Mouse (Mus musculus) kidney, adult 2 months (tissue): ENCODE results near the gene Hsd3b6. TPM values are rescaled to one million over a fixed set of nuclear protein-coding genes. Genes with fewer than 3 reads are reported as not detected.

Experiments used
- DNase-seq: peaks from one replicate; pipeline ENCODE4 v3.0.0; 2021
- H3K27ac ChIP-seq: fragments of 200-500 bp; 2 replicates; pipeline ENCODE4 v1.5.1; 2012; ENCODE audit warnings: low read depth, low read length, control low read depth, inconsistent platforms; ENCODE audit not compliant: insufficient read depth
- H3K27me3 ChIP-seq: fragments of 200-500 bp; replicated peaks from 2 replicates; pipeline ENCODE4 v1.6.1; 2012; ENCODE audit warnings: mild to moderate bottlenecking, moderate library complexity, low read length, inconsistent platforms; ENCODE audit not compliant: control insufficient read depth, insufficient read depth
- H3K36me3 ChIP-seq: fragments of 200-500 bp; 2 replicates; pipeline ENCODE4 v1.6.1; 2012; ENCODE audit warnings: mild to moderate bottlenecking, moderate library complexity, low read length, inconsistent platforms; ENCODE audit not compliant: control insufficient read depth, insufficient read depth
- H3K4me1 ChIP-seq: fragments of 200-500 bp; 2 replicates; pipeline ENCODE4 v1.6.1; 2011; ENCODE audit warnings: low read length; ENCODE audit not compliant: control insufficient read depth, insufficient read depth
- H3K4me3 ChIP-seq: fragments of 200-500 bp; 2 replicates; pipeline ENCODE4 v1.5.1; 2011; ENCODE audit warnings: mild to moderate bottlenecking, low read depth, low read length, control low read depth; ENCODE audit not compliant: insufficient read depth
- CTCF ChIP-seq: fragments of 200-500 bp; conservative IDR thresholded peaks from 2 replicates; pipeline ENCODE4 v1.5.1; 2011; ENCODE audit warnings: low read depth, mild to moderate bottlenecking, control low read depth, low read length, moderate library complexity, mixed read lengths; ENCODE audit not compliant: insufficient read depth, insufficient read length
- POLR2A ChIP-seq: fragments of 200-500 bp; IDR thresholded peaks from one replicate; pipeline ENCODE4 v1.6.1; 2011; ENCODE audit warnings: low read depth, low read length, control low read depth
- WGBS: fragments of 180-500 bp; shearing (Covaris S2); methylation state at CpG from one replicate; pipeline ENCODE4 v1.1.7; 2018; 5-methylcytosine and 5-hydroxymethylcytosine counted together
- polyA plus RNA-seq: library from polyadenylated mRNA; depleted of rRNA; stranded (reverse); fragments of >200 nt; gene quantifications from 2 replicates; pipeline ENCODE4 v1.2.3, GENCODE M21; 2012; rRNA removed

The Hsd3b6 gene
- not detected in 2 replicates for polyA plus RNA-seq

- WGBS = 71% methylated on average over 6 of the region's 6 CpGs
- Histone ChIP-seq H3K4me3 (no peak within 1 kb of the TSS), H3K36me3 (no peaks in the 10 kb centered on the region), H3K27ac (no peak within 1 kb of the TSS), H3K4me1 (no peaks in the 10 kb centered on the region), H3K27me3 (no peaks in the 10 kb centered on the region)
- DNase-seq = no peak
- TF ChIP-seq POLR2A (no peak), CTCF (no peak)
Measured at GRCm38 (mm10) chr3:98814101-98814670, at the start of gene Hsd3b6. TSS of gene Hsd3b6 (minus strand) at chr3:98814443.

GRCm38 (mm10) chr3:98862800-98863199 is 48.6 kb upstream of the Hsd3b6 start:
- H3K27me3 ChIP-seq = no peaks in the 10 kb centered on the region

GRCm38 (mm10) chr3:98859576-98859975 is 45.3 kb upstream of the Hsd3b6 start, which contains the start of gene Hsd3b1:
TSS of gene Hsd3b1 (minus strand) at chr3:98859794.
- Histone ChIP-seq H3K27me3 (no peaks in the 10 kb centered on the region), H3K27ac (no peak within 1 kb of the TSS), H3K4me3 (no peak within 1 kb of the TSS), H3K4me1 (no peaks in the 10 kb centered on the region), H3K36me3 (no peaks in the 10 kb centered on the region)
- TF ChIP-seq POLR2A = no peak
- TF ChIP-seq CTCF = no peak
- no peak for DNase-seq
- 77% methylated on average over 3 of the region's 3 CpGs for WGBS

More at GRCm38 (mm10) chr3:98862800-98863199, 48.6 kb upstream of the Hsd3b6 start:
- Histone ChIP-seq H3K4me1 (no peaks in the 10 kb centered on the region), H3K27ac (no peak overlapping the region), H3K36me3 (no peaks in the 10 kb centered on the region), H3K4me3 (no peak overlapping the region)
- DNase-seq = no peak
- WGBS = 100% methylated on average over 1 of the region's 1 CpGs
- no peak for TF ChIP-seq POLR2A

- TF ChIP-seq CTCF (no peak), POLR2A (no peak)
- DNase-seq = no peak
- no peak overlapping the region for H3K4me3 ChIP-seq
- no peaks in the 10 kb centered on the region for H3K27me3 ChIP-seq
- H3K36me3 ChIP-seq = no peaks in the 10 kb centered on the region
- WGBS = 80% methylated on average over 2 of the region's 2 CpGs
- no peak overlapping the region for H3K27ac ChIP-seq
- H3K4me1 ChIP-seq = no peaks in the 10 kb centered on the region
Measured at GRCm38 (mm10) chr3:98858051-98858450, 43.8 kb upstream of the Hsd3b6 start.

- TF ChIP-seq CTCF = no peak
- no peak for TF ChIP-seq POLR2A
- H3K36me3 ChIP-seq = no peaks in the 10 kb centered on the region
- DNase-seq = no peak
- 52% methylated on average over 1 of the region's 1 CpGs for WGBS
- no peak overlapping the region for H3K4me3 ChIP-seq
- H3K27me3 ChIP-seq = no peaks in the 10 kb centered on the region
- no peak overlapping the region for H3K27ac ChIP-seq
- H3K4me1 ChIP-seq = no peaks in the 10 kb centered on the region
Measured at GRCm38 (mm10) chr3:98856892-98857291, 42.6 kb upstream of the Hsd3b6 start.

- H3K27me3 ChIP-seq = 0 out of 2 replicates have a peak, but pooled peaks cover 1% of the 10 kb centered on the region
- no peak for TF ChIP-seq CTCF
- TF ChIP-seq POLR2A = no peak
- no peak for DNase-seq
- H3K36me3 ChIP-seq = no peaks in the 10 kb centered on the region
- 80% methylated on average over 3 of the region's 3 CpGs for WGBS
- no peaks in the 10 kb centered on the region for H3K4me1 ChIP-seq
- no peak overlapping the region for H3K27ac ChIP-seq
- H3K4me3 ChIP-seq = no peak overlapping the region
Measured at GRCm38 (mm10) chr3:98855160-98855559, 40.9 kb upstream of the Hsd3b6 start.

GRCm38 (mm10) chr3:98853685-98854084 is 39.4 kb upstream of the Hsd3b6 start:
- Histone ChIP-seq H3K36me3 (no peaks in the 10 kb centered on the region), H3K4me1 (no peaks in the 10 kb centered on the region), H3K27ac (no peak overlapping the region), H3K27me3 (0 out of 2 replicates have a peak, but pooled peaks cover 1% of the 10 kb centered on the region), H3K4me3 (no peak overlapping the region)
- 5% methylated on average over 1 of the region's 1 CpGs for WGBS
- no peak for TF ChIP-seq POLR2A
- TF ChIP-seq CTCF = no peak
- DNase-seq = peak; percentile 67
